Comparison of ENCODE assay signal across 8 mouse cellular contexts in the genomic region with DNA sequence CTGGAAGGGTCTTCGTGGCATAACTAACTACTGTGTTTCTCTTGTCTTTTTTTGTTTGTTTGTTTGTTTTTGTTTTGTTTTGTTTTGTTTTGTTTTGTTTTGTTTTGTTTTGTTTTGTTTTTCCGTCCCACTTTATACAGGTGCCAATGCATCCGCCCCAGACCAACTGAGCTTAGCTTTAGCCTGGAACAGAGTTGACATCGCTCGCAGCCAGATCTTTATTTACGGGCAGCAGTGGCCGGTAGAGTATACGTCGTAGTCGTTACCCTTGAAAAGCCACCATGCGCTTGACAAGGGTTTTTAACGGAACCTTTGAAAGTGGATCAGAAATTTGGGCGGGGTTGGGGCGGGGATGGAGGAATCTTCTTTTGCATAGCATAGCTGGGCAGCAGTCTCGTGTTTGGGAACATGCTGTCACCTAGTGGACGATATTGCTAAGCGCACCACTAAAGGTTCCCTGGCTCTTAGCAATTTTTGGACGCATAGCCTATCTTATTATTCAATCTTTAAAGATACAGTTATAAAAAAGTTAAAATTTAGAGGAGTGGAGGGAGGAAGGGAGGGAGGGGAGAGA.
DNase-seq lines count a peak whose midpoint lies in the region; ATAC-seq lines count a peak whose summit lies in the region.

No protein-coding gene starts in this region.

- peak overlapping the region; percentile 50 for H3K4me2 ChIP-seq in stomach, embryonic 15.5 days

- no peaks in the 10 kb centered on the region for H3K36me3 ChIP-seq in stomach, embryonic 15.5 days

- 20% methylated on average over 18 of the region's 18 CpGs for WGBS in stomach, embryonic 15.5 days

- H3K9me3 ChIP-seq in stomach, embryonic 15.5 days = no peaks in the 10 kb centered on the region

- ATAC-seq in CD4-positive, CD25-positive, alpha-beta regulatory T cell, adult 4 months = no peak
- ATAC-seq in stomach, embryonic 15.5 days (ENCODE audit: insufficient read depth, low FRiP score, low read depth) = peak; percentile 60; the same call in 1 of the 2 replicates

- no peak overlapping the region for H3K4me3 ChIP-seq in stomach, embryonic 15.5 days (replicated peaks)

- no peaks in the 10 kb centered on the region for H3K27me3 ChIP-seq in stomach, embryonic 15.5 days (replicated peaks)

- H3K27ac ChIP-seq in stomach, embryonic 15.5 days = no peak overlapping the region

- H3K9ac ChIP-seq in stomach, embryonic 15.5 days = no peak overlapping the region

- H3K4me1 ChIP-seq in stomach, embryonic 15.5 days = no peaks in the 10 kb centered on the region

- DNase-seq in CD4-positive, CD25-positive, alpha-beta regulatory T cell, adult 2 months (ENCODE audit: low read depth, low spot score) = peak; percentile 3
- DNase-seq in cerebellum, adult 9-11 months = peak; percentile 88
- DNase-seq in frontal cortex, postnatal 25 days (ENCODE audit: low spot score in 2 of 2) = peak; percentile 38 to 51
- DNase-seq in hindlimb bud, embryonic 11.5 days (ENCODE audit: extremely low spot score, low read depth, low spot score) = peak; percentile 28
- peak; percentile 64 to 74 for DNase-seq in left cerebral cortex, adult 18-20 months (ENCODE audit: low spot score in 2 of 2)
- DNase-seq in mesoderm, embryonic 11.5 days (ENCODE audit: low read depth, low spot score) = peak; percentile 76

Comparison
In these comparisons a context has a peak if more than half of its experiments do, and no peak if none do; other contexts are left out.
1. DNase-seq: peak in every context shown above with its lines; median percentile 88 in cerebellum, adult 9-11 months; 76 in mesoderm, embryonic 11.5 days; 69 in left cerebral cortex, adult 18-20 months; 44 in frontal cortex, postnatal 25 days; 28 in hindlimb bud, embryonic 11.5 days; 3 in CD4-positive, CD25-positive, alpha-beta regulatory T cell, adult 2 months.